Comparison of ENCODE assay signal across 20 mouse cellular contexts in the genomic region with DNA sequence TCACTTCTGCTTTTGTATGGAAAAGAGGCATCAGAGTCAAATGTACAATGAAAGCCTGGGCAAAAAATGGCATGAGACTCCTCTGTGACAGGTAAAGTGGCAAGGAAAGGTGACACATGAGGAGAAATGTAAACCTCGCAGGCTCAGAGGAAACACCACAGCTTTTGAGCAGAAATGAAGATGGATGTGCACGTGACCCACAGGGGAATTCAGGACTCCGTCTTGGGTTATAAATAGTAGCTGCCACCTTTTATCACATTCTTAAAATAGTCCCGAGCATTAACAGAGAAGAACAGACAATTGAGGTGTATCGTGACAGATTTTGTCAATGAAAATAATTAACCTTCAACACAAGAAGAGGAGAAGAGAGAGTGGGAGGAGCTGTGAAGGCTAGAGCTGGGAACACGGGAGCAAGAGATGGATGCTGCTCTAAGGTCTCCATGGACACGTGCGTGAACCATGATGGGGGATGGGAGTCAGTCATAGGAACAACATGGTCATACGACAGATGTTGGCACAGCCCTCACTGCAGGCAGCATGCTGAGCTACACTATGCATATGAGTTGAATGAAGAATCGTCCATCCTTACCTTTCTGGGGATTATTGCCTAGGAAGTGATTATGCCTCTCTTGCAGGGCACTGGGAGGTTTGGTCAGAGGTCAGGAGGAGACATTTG.
A peak's percentile ranks its signal among the peaks of the same experiment; 100 is the strongest.
DNase-seq lines count a peak whose midpoint lies in the region; ATAC-seq and TF ChIP-seq lines count a peak whose summit lies in the region.
"Had no signal": no experiment of that assay in that cellular context is flagged by ENCODE, and none has a peak within 500 bp of the region (broad histone marks: within the 10 kb centered on the region; RNA-seq: fewer than 3 reads in every experiment).

No protein-coding gene starts in this region.

- in situ Hi-C loops in CH12.LX (cut with MboI; ENCODE audit: low pct_ligation_motif_present, low pct_unique_long_range_greater_than_20kb, low sequenced_read_pairs) = no loop called here

- H3K36me3 ChIP-seq in heart, embryonic 11.5 days (ENCODE audit: control insufficient read depth, insufficient read depth, low read length) = no peaks in the 10 kb centered on the region
- H3K36me3 ChIP-seq in CH12.LX (replicated peaks in 1 of 2; ENCODE audit: control insufficient read depth in 1 of 2, insufficient read depth in 1 of 2, low read length in 1 of 2) = no peaks in the 10 kb centered on the region
- H3K36me3 ChIP-seq: embryonic facial prominence, embryonic 13.5 days had no signal

- TF ChIP-seq CTCF in CH12.LX (conservative IDR thresholded peaks at IDR 0.05 in 1 of 2, IDR thresholded peaks at IDR 0.05 in 1 of 2; ENCODE audit: low read depth in 2 of 2, low read length in 2 of 2) = no peak
- no peak for TF ChIP-seq CTCF in brain, embryonic 14.5 days (IDR thresholded peaks at IDR 0.05; ENCODE audit: borderline replicate concordance, extremely low read depth, insufficient read depth, insufficient read length)

- no peak for TF ChIP-seq RAD21 in CH12.LX (IDR thresholded peaks at IDR 0.05; ENCODE audit: low read depth, low read length)

- no peaks in the 10 kb centered on the region for H3K79me2 ChIP-seq in CH12.LX (replicated peaks; ENCODE audit: control insufficient read depth, extremely low read depth, insufficient read depth, poor library complexity, severe bottlenecking)

- H3K27ac ChIP-seq in heart, embryonic 11.5 days (ENCODE audit: low read depth, low read length) = no peak overlapping the region
- no peak overlapping the region for H3K27ac ChIP-seq in CH12.LX (ENCODE audit: insufficient read depth, low read depth)
- H3K27ac ChIP-seq: embryonic facial prominence, embryonic 13.5 days; heart, adult 2 months; left cerebral cortex, adult 2 months had no signal

- H3K4me2 ChIP-seq in heart, embryonic 11.5 days = peak overlapping the region; percentile 6
- H3K4me2 ChIP-seq in CH12.LX (ENCODE audit: insufficient read depth, low read depth, poor library complexity, severe bottlenecking) = no peak overlapping the region
- H3K4me2 ChIP-seq: embryonic facial prominence, embryonic 13.5 days had no signal

- H3K27me3 ChIP-seq in heart, embryonic 11.5 days (ENCODE audit: control insufficient read depth, insufficient read depth, low read length) = no peaks in the 10 kb centered on the region
- H3K27me3 ChIP-seq in CH12.LX (replicated peaks) = no peaks in the 10 kb centered on the region
- H3K27me3 ChIP-seq: embryonic facial prominence, embryonic 13.5 days had no signal

- no peaks in the 10 kb centered on the region; the same call in 1 of the 2 replicates for H3K4me1 ChIP-seq in heart, embryonic 11.5 days (ENCODE audit: control insufficient read depth, insufficient read depth, low read length)
- H3K4me1 ChIP-seq in CH12.LX (ENCODE audit: control insufficient read depth in 1 of 2, insufficient read depth in 2 of 2) = peaks cover 3 to 19% of the 10 kb centered on the region in 2 experiments
- H3K4me1 ChIP-seq: embryonic facial prominence, embryonic 13.5 days had no signal

- intact Hi-C loops in heart, postnatal 25 days (cut with DNase I) = no loop called here

- dilution Hi-C loops in CH12.LX (cut with MboI; ENCODE audit: extremely low pct_ligation_motif_present, extremely low pct_unique_long_range_greater_than_20kb, low sequenced_read_pairs) = no loop called here

- WGBS in heart, embryonic 11.5 days (ENCODE audit: insufficient replicate concordance) = 47% methylated on average over 10 of the region's 10 CpGs

- 0 out of 2 replicates have a peak, but pooled peaks have one; percentile 31 for ATAC-seq in heart, embryonic 11.5 days (replicated peaks; ENCODE audit: insufficient number of reproducible peaks, low FRiP score, low TSS enrichment)
- ATAC-seq: midbrain, embryonic 16.5 days had no signal

- no peak overlapping the region for H3K9ac ChIP-seq in heart, embryonic 11.5 days (ENCODE audit: low read depth, low read length)
- H3K9ac ChIP-seq in CH12.LX (ENCODE audit: insufficient read depth, low read depth) = no peak overlapping the region
- H3K9ac ChIP-seq: embryonic facial prominence, embryonic 13.5 days had no signal

- no peak for TF ChIP-seq POLR2A in CH12.LX (IDR thresholded peaks at IDR 0.05; ENCODE audit: low read depth, low read length)
- TF ChIP-seq POLR2A in brain, embryonic 14.5 days (IDR thresholded peaks at IDR 0.05; ENCODE audit: borderline replicate concordance, extremely low read depth, insufficient read depth, insufficient read length, poor library complexity, severe bottlenecking) = no peak

- no peak for DNase-seq in heart, postnatal 25 days (ENCODE audit: low spot score)
- DNase-seq in CH12.LX (ENCODE audit: extremely low read depth) = peak; percentile 23
- DNase-seq in brain, embryonic 14.5 days (ENCODE audit: low read depth) = peak; percentile 20
- peak; percentile 10 for DNase-seq in heart, postnatal 4 days
- DNase-seq in adrenal gland, postnatal 10 days = no peak
- no peak for DNase-seq in adrenal gland, adult (ENCODE audit: inconsistent age in 2 of 2, low spot score in 1 of 2)
- DNase-seq: adrenal gland, adult 2 months; cerebellum, postnatal 14 days; gastrocnemius, postnatal 10 days; kidney, adult 9 months; kidney, postnatal 36 days; left cerebral cortex, postnatal 4 days; liver; lung, postnatal 10 days; right cerebral cortex, postnatal 4 days had no signal

- no peak overlapping the region for H3K4me3 ChIP-seq in heart, embryonic 11.5 days (ENCODE audit: low read depth, low read length)
- H3K4me3 ChIP-seq in CH12.LX (replicated peaks in 1 of 3; ENCODE audit: low read depth in 2 of 3, low read length in 2 of 3, poor library complexity in 1 of 3) = no peak overlapping the region
- H3K4me3 ChIP-seq: embryonic facial prominence, embryonic 13.5 days; heart, adult 2 months; left cerebral cortex, adult 2 months had no signal

- TF ChIP-seq EP300 in CH12.LX (IDR thresholded peaks at IDR 0.05; ENCODE audit: low read length) = no peak

- no peaks in the 10 kb centered on the region for H3K9me3 ChIP-seq in heart, embryonic 11.5 days (replicated peaks; ENCODE audit: control insufficient read depth, low read length)
- no peaks in the 10 kb centered on the region for H3K9me3 ChIP-seq in CH12.LX (replicated peaks; ENCODE audit: low read length)
- H3K9me3 ChIP-seq: embryonic facial prominence, embryonic 13.5 days had no signal

TF ChIP-seq in CH12.LX, 34 proteins besides CTCF, POLR2A, EP300 and RAD21:
- TF ChIP-seq BHLHE40 (IDR thresholded peaks at IDR 0.05; ENCODE audit: low read depth, low read length) = peak; percentile 60
- TF ChIP-seq MEF2A (IDR thresholded peaks at IDR 0.05; ENCODE audit: borderline replicate concordance, low read depth, low read length) = no peak

Comparison
In these comparisons a context has a peak if more than half of its experiments do, and no peak if none do; other contexts are left out.
1. DNase-seq: peak in CH12.LX (single experiment), brain, embryonic 14.5 days (single experiment) and heart, postnatal 4 days (single experiment); none in heart, postnatal 25 days (single experiment), adrenal gland, postnatal 10 days (single experiment) and adrenal gland, adult (0 of 2).